Mouse (Mus musculus): ENCODE data around the gene Aatk. TPM values are rescaled to one million over a fixed set of nuclear protein-coding genes. Genes with fewer than 3 reads are reported as not detected.
A peak's percentile ranks its signal among the peaks of the same experiment; 100 is the strongest.

The Aatk gene
- polyA plus RNA-seq, 1 experiment from 2014 or later, result 1.7 TPM

GRCm38 (mm10) chr11:120032052-120032451 lies 14.9 kb downstream of the Aatk start:
- no peaks in the 10 kb centered on the region for H3K9me3 ChIP-seq (ENCODE audit: control insufficient read depth, low read length)
- no peak overlapping the region for H3K4me3 ChIP-seq (ENCODE audit: low read length)
- H3K4me2 ChIP-seq (ENCODE audit: low read depth, low read length), result no peak overlapping the region
- no peak; the same call in 1 of the 2 replicates for ATAC-seq
- H3K9ac ChIP-seq (ENCODE audit: low read depth, low read length), result 0 out of 2 replicates have a peak overlapping the region, but pooled peaks have one; percentile 24
- peaks cover 28% of the 10 kb centered on the region for H3K4me1 ChIP-seq (ENCODE audit: control insufficient read depth, insufficient read depth, low read length)
- H3K27me3 ChIP-seq (replicated peaks; ENCODE audit: control insufficient read depth, insufficient read depth, low read length), result no peaks in the 10 kb centered on the region
- H3K36me3 ChIP-seq (ENCODE audit: control insufficient read depth, insufficient read depth, low read length), result no peaks in the 10 kb centered on the region
- 38% methylated on average over 8 of the region's 8 CpGs for WGBS
- peak overlapping the region; percentile 39 for H3K27ac ChIP-seq (ENCODE audit: low read length)

- H3K27ac ChIP-seq (ENCODE audit: low read length), result no peak overlapping the region
- H3K9ac ChIP-seq (ENCODE audit: low read depth, low read length), result 0 out of 2 replicates have a peak overlapping the region, but pooled peaks have one; percentile 10
- WGBS, result 25% methylated on average over 10 of the region's 10 CpGs
Observed at GRCm38 (mm10) chr11:120030145-120030901, 16.6 kb downstream of the Aatk start.

GRCm38 (mm10) chr11:120029431-120030144 lies 17.4 kb downstream of the Aatk start:
- Histone ChIP-seq H3K27me3 (replicated peaks; ENCODE audit: control insufficient read depth, insufficient read depth, low read length) (no peaks in the 10 kb centered on the region), H3K36me3 (ENCODE audit: control insufficient read depth, insufficient read depth, low read length) (no peaks in the 10 kb centered on the region), H3K27ac (ENCODE audit: low read length) (no peak overlapping the region), H3K9me3 (ENCODE audit: control insufficient read depth, low read length) (no peaks in the 10 kb centered on the region), H3K4me3 (ENCODE audit: low read length) (no peak overlapping the region), H3K4me2 (ENCODE audit: low read depth, low read length) (no peak overlapping the region), H3K4me1 (ENCODE audit: control insufficient read depth, insufficient read depth, low read length) (peaks cover 28% of the 10 kb centered on the region), H3K9ac (ENCODE audit: low read depth, low read length) (0 out of 2 replicates have a peak overlapping the region, but pooled peaks have one; percentile 10)
- WGBS, result 36% methylated on average over 9 of the region's 9 CpGs
- peak; percentile 12; the same call in 1 of the 2 replicates for ATAC-seq

More at GRCm38 (mm10) chr11:120030145-120030901, 16.6 kb downstream of the Aatk start:
- Histone ChIP-seq H3K27me3 (replicated peaks; ENCODE audit: control insufficient read depth, insufficient read depth, low read length) (no peaks in the 10 kb centered on the region), H3K4me2 (ENCODE audit: low read depth, low read length) (no peak overlapping the region), H3K36me3 (ENCODE audit: control insufficient read depth, insufficient read depth, low read length) (no peaks in the 10 kb centered on the region), H3K4me3 (ENCODE audit: low read length) (no peak overlapping the region), H3K4me1 (ENCODE audit: control insufficient read depth, insufficient read depth, low read length) (peaks cover 28% of the 10 kb centered on the region), H3K9me3 (ENCODE audit: control insufficient read depth, low read length) (no peaks in the 10 kb centered on the region)
- ATAC-seq, result peak; percentile 29; the same call in 1 of the 2 replicates

GRCm38 (mm10) chr11:120028319-120029092 lies 18.5 kb downstream of the Aatk start:
- WGBS, result 43% methylated on average over 18 of the region's 18 CpGs
- ATAC-seq, result peak; percentile 87
- Histone ChIP-seq H3K27me3 (replicated peaks; ENCODE audit: control insufficient read depth, insufficient read depth, low read length) (no peaks in the 10 kb centered on the region), H3K27ac (ENCODE audit: low read length) (peak overlapping the region; percentile 33; the same call in 1 of the 2 replicates), H3K4me1 (ENCODE audit: control insufficient read depth, insufficient read depth, low read length) (peaks cover 26% of the 10 kb centered on the region), H3K4me3 (ENCODE audit: low read length) (no peak overlapping the region), H3K9me3 (ENCODE audit: control insufficient read depth, low read length) (no peaks in the 10 kb centered on the region), H3K9ac (ENCODE audit: low read depth, low read length) (peak overlapping the region; percentile 2; the same call in 1 of the 2 replicates), H3K36me3 (ENCODE audit: control insufficient read depth, insufficient read depth, low read length) (no peaks in the 10 kb centered on the region), H3K4me2 (ENCODE audit: low read depth, low read length) (no peak overlapping the region)

- no peak overlapping the region for H3K4me3 ChIP-seq (ENCODE audit: low read length)
- no peaks in the 10 kb centered on the region for H3K27me3 ChIP-seq (replicated peaks; ENCODE audit: control insufficient read depth, insufficient read depth, low read length)
- peaks cover 16% of the 10 kb centered on the region for H3K4me1 ChIP-seq (ENCODE audit: control insufficient read depth, insufficient read depth, low read length)
- H3K9ac ChIP-seq (ENCODE audit: low read depth, low read length), result no peak overlapping the region
- no peak for ATAC-seq
- 83% methylated on average over 3 of the region's 3 CpGs for WGBS
- no peaks in the 10 kb centered on the region for H3K9me3 ChIP-seq (ENCODE audit: control insufficient read depth, low read length)
- H3K36me3 ChIP-seq (ENCODE audit: control insufficient read depth, insufficient read depth, low read length), result no peaks in the 10 kb centered on the region
- no peak overlapping the region for H3K27ac ChIP-seq (ENCODE audit: low read length)
- H3K4me2 ChIP-seq (ENCODE audit: low read depth, low read length), result no peak overlapping the region
Observed at GRCm38 (mm10) chr11:120026941-120027340, 20.0 kb downstream of the Aatk start.

GRCm38 (mm10) chr11:120022841-120023240 lies 24.1 kb downstream of the Aatk start:
- no peak overlapping the region for H3K9ac ChIP-seq (ENCODE audit: low read depth, low read length)
- H3K4me3 ChIP-seq (ENCODE audit: low read length), result no peak overlapping the region
- H3K4me2 ChIP-seq (ENCODE audit: low read depth, low read length), result no peak overlapping the region
- WGBS, result 64% methylated on average over 12 of the region's 12 CpGs
- H3K4me1 ChIP-seq (ENCODE audit: control insufficient read depth, insufficient read depth, low read length), result no peaks in the 10 kb centered on the region
- H3K27ac ChIP-seq (ENCODE audit: low read length), result no peak overlapping the region
- H3K9me3 ChIP-seq (ENCODE audit: control insufficient read depth, low read length), result no peaks in the 10 kb centered on the region
- no peaks in the 10 kb centered on the region for H3K36me3 ChIP-seq (ENCODE audit: control insufficient read depth, insufficient read depth, low read length)
- H3K27me3 ChIP-seq (replicated peaks; ENCODE audit: control insufficient read depth, insufficient read depth, low read length), result no peaks in the 10 kb centered on the region
- ATAC-seq, result no peak

- ATAC-seq, result no peak
- H3K9ac ChIP-seq (ENCODE audit: low read depth, low read length), result no peak overlapping the region
- 64% methylated on average over 8 of the region's 8 CpGs for WGBS
- no peaks in the 10 kb centered on the region for H3K4me1 ChIP-seq (ENCODE audit: control insufficient read depth, insufficient read depth, low read length)
- H3K9me3 ChIP-seq (ENCODE audit: control insufficient read depth, low read length), result no peaks in the 10 kb centered on the region
- no peak overlapping the region for H3K27ac ChIP-seq (ENCODE audit: low read length)
- H3K4me2 ChIP-seq (ENCODE audit: low read depth, low read length), result no peak overlapping the region
- H3K4me3 ChIP-seq (ENCODE audit: low read length), result no peak overlapping the region
- no peaks in the 10 kb centered on the region for H3K27me3 ChIP-seq (replicated peaks; ENCODE audit: control insufficient read depth, insufficient read depth, low read length)
- no peaks in the 10 kb centered on the region for H3K36me3 ChIP-seq (ENCODE audit: control insufficient read depth, insufficient read depth, low read length)
Observed at GRCm38 (mm10) chr11:120022216-120022615, 24.8 kb downstream of the Aatk start.

GRCm38 (mm10) chr11:120021367-120021766 lies 25.6 kb downstream of the Aatk start:
- no peak overlapping the region for H3K27ac ChIP-seq (ENCODE audit: low read length)
- no peak for ATAC-seq
- no peaks in the 10 kb centered on the region for H3K4me1 ChIP-seq (ENCODE audit: control insufficient read depth, insufficient read depth, low read length)
- no peaks in the 10 kb centered on the region for H3K9me3 ChIP-seq (ENCODE audit: control insufficient read depth, low read length)
- H3K27me3 ChIP-seq (replicated peaks; ENCODE audit: control insufficient read depth, insufficient read depth, low read length), result no peaks in the 10 kb centered on the region
- no peak overlapping the region for H3K9ac ChIP-seq (ENCODE audit: low read depth, low read length)
- no peak overlapping the region for H3K4me2 ChIP-seq (ENCODE audit: low read depth, low read length)
- WGBS, result 94% methylated on average over 16 of the region's 16 CpGs
- H3K36me3 ChIP-seq (ENCODE audit: control insufficient read depth, insufficient read depth, low read length), result no peaks in the 10 kb centered on the region
- H3K4me3 ChIP-seq (ENCODE audit: low read length), result no peak overlapping the region

Measured in intestine, embryonic 16.5 days (tissue).